Mouse (Mus musculus): ENCODE data around the gene Kcna1. TPM values are rescaled to one million over a fixed set of nuclear protein-coding genes. Genes with fewer than 3 reads are reported as not detected.

Gene Kcna1
- polyA plus RNA-seq, 1 experiment, result 0.19 TPM

DNA sequence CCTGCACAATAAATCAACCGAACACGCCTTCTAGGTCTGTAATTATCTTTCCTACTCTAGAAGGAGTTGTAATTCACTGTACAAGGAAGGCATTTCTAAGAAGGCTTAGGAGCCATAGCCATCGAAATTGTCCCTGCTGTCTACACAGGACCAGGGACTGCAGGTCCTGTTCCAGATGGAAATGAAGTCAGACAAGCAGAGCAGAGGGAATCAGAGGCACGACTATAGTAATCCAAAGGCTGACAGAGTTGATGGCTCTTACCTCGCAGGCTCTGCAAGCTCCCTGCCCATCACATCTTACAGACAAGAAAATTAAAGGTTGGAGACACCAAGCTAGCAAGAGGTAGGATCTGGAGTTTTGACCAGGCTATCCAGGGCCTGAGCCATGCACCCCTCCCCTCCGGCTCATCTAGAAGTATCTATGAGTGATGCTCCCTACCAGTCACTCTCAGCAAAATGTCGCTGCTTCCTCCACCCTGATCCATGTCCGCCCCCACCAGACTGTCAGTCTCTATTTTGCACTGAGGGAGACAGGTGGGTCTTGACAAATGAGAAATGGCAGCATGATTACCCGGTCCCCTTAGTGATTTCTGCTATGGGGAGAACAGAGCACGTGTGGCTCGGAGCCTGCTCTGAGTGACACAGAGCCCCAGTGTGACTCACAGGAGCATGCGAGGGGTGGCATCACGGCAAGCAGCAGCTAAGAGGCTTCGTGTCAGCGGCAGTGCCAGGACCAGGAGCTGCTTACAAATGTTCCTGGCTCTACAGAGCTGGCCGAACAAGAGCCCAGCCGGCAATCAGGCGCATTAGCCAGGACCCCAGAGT, 50.2 kb downstream of the Kcna1 start:
- Histone ChIP-seq H3K9ac (ENCODE audit: low read depth, poor library complexity, severe bottlenecking) (no peak overlapping the region), H3K4me3 (ENCODE audit: low read depth, low read length) (no peak overlapping the region), H3K9me3 (replicated peaks; ENCODE audit: control insufficient read depth, insufficient read depth, low read length, poor library complexity, severe bottlenecking) (no peaks in the 10 kb centered on the region), H3K27ac (ENCODE audit: insufficient read depth, low read length) (no peak overlapping the region), H3K27me3 (ENCODE audit: control insufficient read depth, insufficient read depth, low read length, poor library complexity, severe bottlenecking) (no peaks in the 10 kb centered on the region), H3K4me1 (ENCODE audit: control insufficient read depth, insufficient read depth, low read length) (no peaks in the 10 kb centered on the region), H3K36me3 (ENCODE audit: control insufficient read depth, insufficient read depth, low read length, poor library complexity, severe bottlenecking) (no peaks in the 10 kb centered on the region)
- TF ChIP-seq POLR2A (IDR thresholded peaks at IDR 0.05; ENCODE audit: insufficient read depth, low read length), result no peak
- TF ChIP-seq CTCF (IDR thresholded peaks at IDR 0.05; ENCODE audit: low read depth, low read length), result no peak
- no peak for TF ChIP-seq EP300 (IDR thresholded peaks at IDR 0.05; ENCODE audit: insufficient read depth, low read depth, low read length)

DNA sequence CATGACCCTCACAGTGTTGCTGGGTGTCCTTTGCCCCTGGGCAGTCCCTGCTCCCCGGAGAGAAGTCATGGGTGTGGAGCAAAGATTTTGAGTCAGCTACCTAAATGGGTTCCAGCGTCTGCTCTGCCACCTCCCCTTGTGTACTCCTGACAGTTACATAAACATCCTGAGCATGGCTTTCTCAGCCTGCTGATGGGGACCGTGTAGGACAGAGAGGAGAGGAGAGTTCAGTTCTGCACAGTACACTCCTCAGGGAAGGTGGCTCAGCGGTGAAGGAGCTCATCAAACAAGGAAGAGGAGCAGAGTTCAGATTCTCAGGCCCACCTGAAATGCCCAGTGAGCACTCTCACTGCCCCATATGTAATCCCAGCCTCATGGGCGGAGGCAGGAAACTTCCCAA, 51.1 kb downstream of the Kcna1 start:
- no peaks in the 10 kb centered on the region for H3K27me3 ChIP-seq (ENCODE audit: control insufficient read depth, insufficient read depth, low read length, poor library complexity, severe bottlenecking)
- H3K4me1 ChIP-seq (ENCODE audit: control insufficient read depth, insufficient read depth, low read length), result no peaks in the 10 kb centered on the region
- no peaks in the 10 kb centered on the region for H3K36me3 ChIP-seq (ENCODE audit: control insufficient read depth, insufficient read depth, low read length, poor library complexity, severe bottlenecking)
- TF ChIP-seq POLR2A (IDR thresholded peaks at IDR 0.05; ENCODE audit: insufficient read depth, low read length) (no peak), EP300 (IDR thresholded peaks at IDR 0.05; ENCODE audit: insufficient read depth, low read depth, low read length) (no peak), CTCF (IDR thresholded peaks at IDR 0.05; ENCODE audit: low read depth, low read length) (no peak)
- no peak overlapping the region for H3K9ac ChIP-seq (ENCODE audit: low read depth, poor library complexity, severe bottlenecking)
- H3K9me3 ChIP-seq (replicated peaks; ENCODE audit: control insufficient read depth, insufficient read depth, low read length, poor library complexity, severe bottlenecking), result no peaks in the 10 kb centered on the region
- no peak overlapping the region for H3K27ac ChIP-seq (ENCODE audit: insufficient read depth, low read length)
- H3K4me3 ChIP-seq (ENCODE audit: low read depth, low read length), result no peak overlapping the region

DNA sequence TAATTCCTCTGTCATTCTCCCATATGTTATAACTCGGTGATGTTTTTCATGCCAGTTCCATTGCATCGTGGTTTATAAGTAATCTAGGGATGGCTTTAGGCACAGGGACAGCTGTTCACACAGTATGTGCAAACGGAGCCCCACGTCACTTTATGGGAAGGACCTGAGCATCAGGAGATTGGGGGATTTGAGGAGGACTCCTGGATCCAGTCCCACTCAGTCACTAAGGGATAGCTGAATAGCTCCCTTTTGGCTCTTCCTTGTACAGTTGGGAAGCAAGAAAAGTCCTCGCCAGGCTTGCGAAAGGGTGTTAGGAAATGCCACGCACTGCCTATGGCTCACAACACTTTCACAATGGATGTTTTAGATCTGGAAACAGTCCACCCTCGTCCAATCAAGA, 51.8 kb downstream of the Kcna1 start:
- Histone ChIP-seq H3K4me1 (ENCODE audit: control insufficient read depth, insufficient read depth, low read length) (no peaks in the 10 kb centered on the region), H3K9me3 (replicated peaks; ENCODE audit: control insufficient read depth, insufficient read depth, low read length, poor library complexity, severe bottlenecking) (no peaks in the 10 kb centered on the region), H3K9ac (ENCODE audit: low read depth, poor library complexity, severe bottlenecking) (no peak overlapping the region), H3K27me3 (ENCODE audit: control insufficient read depth, insufficient read depth, low read length, poor library complexity, severe bottlenecking) (no peaks in the 10 kb centered on the region), H3K36me3 (ENCODE audit: control insufficient read depth, insufficient read depth, low read length, poor library complexity, severe bottlenecking) (no peaks in the 10 kb centered on the region), H3K27ac (ENCODE audit: insufficient read depth, low read length) (no peak overlapping the region), H3K4me3 (ENCODE audit: low read depth, low read length) (no peak overlapping the region)
- TF ChIP-seq POLR2A (IDR thresholded peaks at IDR 0.05; ENCODE audit: insufficient read depth, low read length) (no peak), CTCF (IDR thresholded peaks at IDR 0.05; ENCODE audit: low read depth, low read length) (no peak), EP300 (IDR thresholded peaks at IDR 0.05; ENCODE audit: insufficient read depth, low read depth, low read length) (no peak)

DNA sequence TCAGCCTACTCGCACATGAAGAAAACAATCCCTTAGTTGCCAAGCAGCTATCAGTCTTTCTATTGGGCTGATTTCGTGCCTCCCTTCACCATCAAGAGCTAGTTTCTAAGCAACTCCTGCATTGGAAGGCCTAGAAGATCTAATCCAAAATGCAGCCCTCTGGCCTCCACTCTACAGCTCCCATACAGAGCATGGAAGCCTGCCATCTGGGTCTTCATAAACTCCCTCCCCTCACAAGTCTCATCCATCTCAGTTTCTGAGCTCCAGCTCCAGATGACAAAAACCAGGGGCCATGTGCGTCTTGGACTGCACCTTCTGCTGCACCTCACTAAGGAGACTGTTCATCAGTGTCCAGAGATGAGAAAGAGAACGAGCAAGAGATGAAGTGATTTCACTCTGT, 52.8 kb downstream of the Kcna1 start:
- no peak for TF ChIP-seq POLR2A (IDR thresholded peaks at IDR 0.05; ENCODE audit: insufficient read depth, low read length)
- no peak for TF ChIP-seq EP300 (IDR thresholded peaks at IDR 0.05; ENCODE audit: insufficient read depth, low read depth, low read length)
- no peak for TF ChIP-seq CTCF (IDR thresholded peaks at IDR 0.05; ENCODE audit: low read depth, low read length)
- H3K9me3 ChIP-seq (replicated peaks; ENCODE audit: control insufficient read depth, insufficient read depth, low read length, poor library complexity, severe bottlenecking), result no peaks in the 10 kb centered on the region
- H3K27me3 ChIP-seq (ENCODE audit: control insufficient read depth, insufficient read depth, low read length, poor library complexity, severe bottlenecking), result no peaks in the 10 kb centered on the region
- no peak overlapping the region for H3K27ac ChIP-seq (ENCODE audit: insufficient read depth, low read length)
- no peaks in the 10 kb centered on the region for H3K36me3 ChIP-seq (ENCODE audit: control insufficient read depth, insufficient read depth, low read length, poor library complexity, severe bottlenecking)
- H3K4me1 ChIP-seq (ENCODE audit: control insufficient read depth, insufficient read depth, low read length), result no peaks in the 10 kb centered on the region
- H3K9ac ChIP-seq (ENCODE audit: low read depth, poor library complexity, severe bottlenecking), result no peak overlapping the region
- no peak overlapping the region for H3K4me3 ChIP-seq (ENCODE audit: low read depth, low read length)

Other genes starting within 250 kb of the Kcna1 start
- gene Kcna5, start 111.0 kb downstream of the Kcna1 start, polyA plus RNA-seq (2011; ENCODE audit: insufficient read depth, insufficient read length, low read depth, missing spikeins), result not detected in 2 replicates
- gene Kcna6, start 94.3 kb upstream of the Kcna1 start, polyA plus RNA-seq (2011; ENCODE audit: insufficient read depth, insufficient read length, low read depth, missing spikeins), result 0.58 and 1.5 TPM in 2 replicates
- gene Ndufa9, start 202.8 kb upstream of the Kcna1 start, polyA plus RNA-seq (2011; ENCODE audit: insufficient read depth, insufficient read length, low read depth, missing spikeins), result 60.9 and 65.5 TPM in 2 replicates
- not detected in 2 replicates for gene Akap3, start 206.7 kb upstream of the Kcna1 start, polyA plus RNA-seq (2011; ENCODE audit: insufficient read depth, insufficient read length, low read depth, missing spikeins)